Mouse (Mus musculus) hindbrain, embryonic 14.5 days (tissue): ENCODE results near the gene Slx4ip. TPM values are rescaled to one million over a fixed set of nuclear protein-coding genes. Genes with fewer than 3 reads are reported as not detected.

ENCODE experiments used
- ATAC-seq: fragments of 200-750 bp; cut with Nextera tagmentation; 2 replicates; pipeline ENCODE4 v1.8.0; 2017; ENCODE audit warnings: moderate number of reproducible peaks, mild to moderate bottlenecking, moderate TSS enrichment, moderate library complexity; ENCODE audit not compliant: low FRiP score
- DNase-seq: peaks from one replicate; pipeline ENCODE4 v3.0.0-alpha.2; 2015; ENCODE audit warnings: low spot score
- H3K27ac ChIP-seq: fragments of 300-500 bp; sonication (generic); 2 replicates; pipeline ENCODE4 v1.5.1; 2014; ENCODE audit warnings: mild to moderate bottlenecking, moderate library complexity
- H3K27me3 ChIP-seq: fragments of 300-500 bp; sonication (generic); 2 replicates; pipeline ENCODE4 v1.6.1; 2014; ENCODE audit warnings: mild to moderate bottlenecking, low read length, mixed read lengths; ENCODE audit not compliant: control insufficient read depth, insufficient read depth
- H3K36me3 ChIP-seq: fragments of 300-500 bp; sonication (generic); replicated peaks from 2 replicates; pipeline ENCODE4 v1.6.1; 2014; ENCODE audit not compliant: control insufficient read depth, insufficient read depth
- H3K4me1 ChIP-seq: fragments of 300-500 bp; sonication (generic); replicated peaks from 2 replicates; pipeline ENCODE4 v1.6.1; 2014; ENCODE audit warnings: antibody characterized with exemption, low read length, mixed read lengths; ENCODE audit not compliant: control insufficient read depth, insufficient read depth
- H3K4me2 ChIP-seq: fragments of 300-500 bp; sonication (generic); replicated peaks from 2 replicates; pipeline ENCODE4 v1.6.1; 2014; ENCODE audit warnings: mild to moderate bottlenecking, moderate library complexity
- H3K4me3 ChIP-seq: fragments of 300-500 bp; sonication (generic); replicated peaks from 2 replicates; pipeline ENCODE4 v1.5.1; 2014; ENCODE audit warnings: mild to moderate bottlenecking, low read length
- H3K9ac ChIP-seq: fragments of 300-500 bp; sonication (generic); 2 replicates; pipeline ENCODE4 v1.6.1; 2014
- H3K9me3 ChIP-seq: fragments of 300-500 bp; sonication (generic); 2 replicates; pipeline ENCODE4 v1.6.1; 2016; ENCODE audit warnings: low read length; ENCODE audit not compliant: control insufficient read depth
- WGBS: fragments of 180-500 bp; shearing (Covaris S2); extraction: QIAGEN DNeasy Blood & Tissue Kit; methylation state at CpG from one replicate; pipeline ENCODE4 v1.1.7; 2014; 5-methylcytosine and 5-hydroxymethylcytosine counted together
- polyA plus RNA-seq: library from polyadenylated mRNA; unstranded; fragments of >200 nt; fragmentation: Nextera tagmentation; extraction: Ambion mirVana; gene quantifications from 2 replicates; pipeline ENCODE4 v1.2.1, GENCODE M21; 2014

Gene Slx4ip
- polyA plus RNA-seq, 1 experiment from 2014 or later = 13.0 TPM

GRCm38 (mm10) chr2:137107203-137107602, 216.2 kb downstream of the Slx4ip start:
- Histone ChIP-seq H3K9me3 (no peaks in the 10 kb centered on the region), H3K4me3 (no peak overlapping the region), H3K4me1 (peaks cover 31% of the 10 kb centered on the region), H3K27ac (no peak overlapping the region), H3K36me3 (peaks cover 9% of the 10 kb centered on the region; the same call in 1 of the 2 replicates), H3K4me2 (no peak overlapping the region), H3K9ac (no peak overlapping the region), H3K27me3 (no peaks in the 10 kb centered on the region)
- 40% methylated on average over 4 of the region's 4 CpGs for WGBS
- no peak for ATAC-seq
- DNase-seq = no peak

GRCm38 (mm10) chr2:137107946-137108345, 216.9 kb downstream of the Slx4ip start:
- H3K27me3 ChIP-seq = no peaks in the 10 kb centered on the region
- no peak overlapping the region for H3K27ac ChIP-seq
- no peak overlapping the region for H3K4me2 ChIP-seq
- DNase-seq (no peak), ATAC-seq (no peak)
- no peak overlapping the region for H3K4me3 ChIP-seq
- 51% methylated on average over 8 of the region's 8 CpGs for WGBS
- no peak overlapping the region for H3K9ac ChIP-seq
- H3K9me3 ChIP-seq = no peaks in the 10 kb centered on the region
- peaks cover 9% of the 10 kb centered on the region; the same call in 1 of the 2 replicates for H3K36me3 ChIP-seq
- H3K4me1 ChIP-seq = peaks cover 36% of the 10 kb centered on the region

- peaks cover 40% of the 10 kb centered on the region for H3K4me1 ChIP-seq
- DNase-seq (peak; percentile 52), ATAC-seq (peak; percentile 75)
- no peaks in the 10 kb centered on the region for H3K27me3 ChIP-seq
- H3K4me2 ChIP-seq = peak overlapping the region; percentile 40
- 19% methylated on average over 15 of the region's 15 CpGs for WGBS
- peaks cover 9% of the 10 kb centered on the region; the same call in 1 of the 2 replicates for H3K36me3 ChIP-seq
- H3K4me3 ChIP-seq = no peak overlapping the region
- H3K9me3 ChIP-seq = no peaks in the 10 kb centered on the region
- H3K9ac ChIP-seq = no peak overlapping the region
- H3K27ac ChIP-seq = 0 out of 2 replicates have a peak overlapping the region, but pooled peaks have one; percentile 47
These were observed 218.5 kb downstream of the Slx4ip start for GRCm38 (mm10) chr2:137109321-137110213.

- peaks cover 4% of the 10 kb centered on the region; the same call in 1 of the 2 replicates for H3K36me3 ChIP-seq
- DNase-seq (no peak), ATAC-seq (no peak)
- no peak overlapping the region for H3K9ac ChIP-seq
- no peaks in the 10 kb centered on the region for H3K9me3 ChIP-seq
- H3K4me1 ChIP-seq = peaks cover 42% of the 10 kb centered on the region
- H3K27me3 ChIP-seq = no peaks in the 10 kb centered on the region
- H3K4me2 ChIP-seq = peak overlapping the region; percentile 40
- 12% methylated on average over 4 of the region's 4 CpGs for whole genome bisulfite sequencing
- no peak overlapping the region for H3K4me3 ChIP-seq
- H3K27ac ChIP-seq = no peak overlapping the region
These were observed 219.3 kb downstream of the Slx4ip start for GRCm38 (mm10) chr2:137110214-137110898.

- H3K4me3 ChIP-seq = peak overlapping the region; percentile 74
- H3K27ac ChIP-seq = no peak overlapping the region; the same call in 1 of the 2 replicates
- WGBS = 3% methylated on average over 12 of the region's 12 CpGs
- ATAC-seq (no peak), DNase-seq (no peak)
- H3K36me3 ChIP-seq = no peaks in the 10 kb centered on the region
- peaks cover 38% of the 10 kb centered on the region for H3K4me1 ChIP-seq
- H3K27me3 ChIP-seq = peaks cover 2% of the 10 kb centered on the region; the same call in 1 of the 2 replicates
- H3K9me3 ChIP-seq = no peaks in the 10 kb centered on the region
- peak overlapping the region; percentile 77 for H3K9ac ChIP-seq
- peak overlapping the region; percentile 95 for H3K4me2 ChIP-seq
These were observed 222.5 kb downstream of the Slx4ip start for GRCm38 (mm10) chr2:137113288-137114061.

GRCm38 (mm10) chr2:137114248-137115096, 223.5 kb downstream of the Slx4ip start:
- H3K4me1 ChIP-seq = peaks cover 29% of the 10 kb centered on the region
- WGBS = under 1% methylated on average over 51 of the region's 51 CpGs
- ATAC-seq = peak; percentile 55

GRCm38 (mm10) chr2:137115241-137116024, 224.4 kb downstream of the Slx4ip start:
- under 1% methylated on average over 40 of the region's 40 CpGs for WGBS
- peaks cover 21% of the 10 kb centered on the region for H3K4me1 ChIP-seq
- no peak for DNase-seq
- H3K27me3 ChIP-seq = peaks cover 6% of the 10 kb centered on the region; the same call in 1 of the 2 replicates
- no peaks in the 10 kb centered on the region for H3K9me3 ChIP-seq
- H3K9ac ChIP-seq = peak overlapping the region; percentile 77
- H3K4me3 ChIP-seq = peak overlapping the region; percentile 74
- no peaks in the 10 kb centered on the region for H3K36me3 ChIP-seq
- H3K27ac ChIP-seq = peak overlapping the region; percentile 65
- ATAC-seq = no peak
- peak overlapping the region; percentile 95 for H3K4me2 ChIP-seq

More at GRCm38 (mm10) chr2:137114248-137115096, 223.5 kb downstream of the Slx4ip start:
- no peaks in the 10 kb centered on the region for H3K9me3 ChIP-seq
- peaks cover 6% of the 10 kb centered on the region; the same call in 1 of the 2 replicates for H3K27me3 ChIP-seq
- no peaks in the 10 kb centered on the region for H3K36me3 ChIP-seq
- H3K9ac ChIP-seq = peak overlapping the region; percentile 77
- peak overlapping the region; percentile 74 for H3K4me3 ChIP-seq
- peak overlapping the region; percentile 95 for H3K4me2 ChIP-seq
- peak; percentile 75 for DNase-seq
- H3K27ac ChIP-seq = peak overlapping the region; percentile 65
